Mouse (Mus musculus) embryonic facial prominence, embryonic 15.5 days (tissue): ENCODE results near the gene Mtrex. TPM values are rescaled to one million over a fixed set of nuclear protein-coding genes. Genes with fewer than 3 reads are reported as not detected.

ENCODE experiments used
- ATAC-seq: fragments of 200-750 bp; cut with Nextera tagmentation; 2 replicates; pipeline ENCODE4 v1.8.0; 2017; ENCODE audit warnings: low read depth, moderate TSS enrichment; ENCODE audit not compliant: insufficient number of reproducible peaks, low FRiP score, low TSS enrichment
- H3K27ac ChIP-seq: fragments of 300-500 bp; sonication (generic); replicated peaks from 2 replicates; pipeline ENCODE4 v1.5.1; 2015; ENCODE audit warnings: mild to moderate bottlenecking, inconsistent platforms
- H3K27me3 ChIP-seq: fragments of 300-500 bp; sonication (generic); 2 replicates; pipeline ENCODE4 v1.6.1; 2015; ENCODE audit warnings: inconsistent platforms
- H3K36me3 ChIP-seq: fragments of 300-500 bp; sonication (generic); 2 replicates; pipeline ENCODE4 v1.6.1; 2015; ENCODE audit warnings: mild to moderate bottlenecking, inconsistent platforms
- H3K4me1 ChIP-seq: fragments of 300-500 bp; sonication (generic); 2 replicates; pipeline ENCODE4 v1.6.1; 2015; ENCODE audit warnings: inconsistent platforms
- H3K4me2 ChIP-seq: fragments of 300-500 bp; sonication (generic); replicated peaks from 2 replicates; pipeline ENCODE4 v1.6.1; 2015; ENCODE audit warnings: mild to moderate bottlenecking, inconsistent platforms
- H3K4me3 ChIP-seq: fragments of 300-500 bp; sonication (generic); replicated peaks from 2 replicates; pipeline ENCODE4 v1.5.1; 2015; ENCODE audit warnings: mild to moderate bottlenecking, inconsistent platforms
- H3K9ac ChIP-seq: fragments of 300-500 bp; sonication (generic); 2 replicates; pipeline ENCODE4 v1.6.1; 2015; ENCODE audit warnings: inconsistent platforms
- H3K9me3 ChIP-seq: fragments of 300-500 bp; sonication (generic); replicated peaks from 2 replicates; pipeline ENCODE4 v1.6.1; 2016; ENCODE audit warnings: inconsistent platforms
- WGBS: fragments of 180-500 bp; shearing (Covaris S2); methylation state at CpG from one replicate; pipeline ENCODE4 v1.1.7; 2015; 5-methylcytosine and 5-hydroxymethylcytosine counted together
- polyA plus RNA-seq: library from polyadenylated mRNA; unstranded; fragments of >200 nt; fragmentation: Nextera tagmentation; extraction: Ambion mirVana; gene quantifications from 2 replicates; pipeline ENCODE4 v1.2.1, GENCODE M21; 2015

The Mtrex gene
- polyA plus RNA-seq, 1 experiment from 2014 or later = 61.7 TPM

DNA sequence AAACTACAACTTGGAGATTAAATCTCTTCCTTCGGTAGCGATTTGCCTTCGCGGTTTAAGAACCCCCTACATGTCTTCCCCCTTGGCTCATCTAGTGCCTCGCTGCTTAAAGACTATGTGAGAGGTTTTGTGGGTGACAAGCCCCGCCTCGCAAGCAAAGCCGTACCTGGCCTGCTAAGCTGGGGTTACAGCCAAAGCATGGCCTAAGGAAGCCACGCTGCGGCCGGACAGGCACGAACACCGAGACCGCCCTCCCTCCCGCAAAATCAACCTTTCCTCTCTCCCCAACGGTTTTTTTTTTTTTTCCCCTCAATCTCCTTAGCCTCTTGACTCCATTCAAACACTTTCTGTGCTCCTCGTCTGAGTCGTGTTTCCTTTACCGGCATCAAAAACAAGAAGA is 402 bp downstream of the Mtrex start:
- Histone ChIP-seq H3K27me3 (no peaks in the 10 kb centered on the region), H3K9me3 (no peaks in the 10 kb centered on the region), H3K4me1 (peaks cover 23% of the 10 kb centered on the region), H3K9ac (peak overlapping the region; percentile 66), H3K36me3 (peaks cover 12% of the 10 kb centered on the region), H3K27ac (peak overlapping the region; percentile 89), H3K4me3 (peak overlapping the region; percentile 83), H3K4me2 (peak overlapping the region; percentile 79)
- under 1% methylated on average over 19 of the region's 19 CpGs for WGBS
- no peak for ATAC-seq

DNA sequence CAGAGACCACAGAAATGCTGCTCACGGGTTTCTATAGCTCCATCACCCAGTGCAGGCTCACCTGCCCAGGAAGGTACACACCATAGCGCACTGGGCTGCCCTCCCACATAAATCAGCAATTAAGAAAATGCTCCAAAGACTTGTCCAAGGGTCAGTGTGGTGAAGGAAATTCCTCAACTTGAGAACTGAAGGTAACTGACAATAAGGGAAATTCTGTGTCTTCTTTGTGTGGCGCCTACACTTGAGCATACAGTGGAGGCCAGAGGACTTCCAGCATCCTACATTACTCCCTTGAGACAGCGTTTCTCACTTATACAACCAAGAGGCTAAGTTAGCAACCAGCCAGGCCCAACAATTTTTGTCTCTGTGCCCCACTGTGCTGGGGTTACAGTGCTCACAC is 1.2 kb downstream of the Mtrex start:
- no peaks in the 10 kb centered on the region for H3K27me3 ChIP-seq
- H3K4me2 ChIP-seq = peak overlapping the region; percentile 79
- ATAC-seq = no peak
- H3K36me3 ChIP-seq = peaks cover 10% of the 10 kb centered on the region
- WGBS = 72% methylated on average over 4 of the region's 4 CpGs
- H3K4me1 ChIP-seq = peaks cover 23% of the 10 kb centered on the region
- no peak overlapping the region for H3K27ac ChIP-seq
- no peak overlapping the region for H3K9ac ChIP-seq
- H3K4me3 ChIP-seq = peak overlapping the region; percentile 83
- H3K9me3 ChIP-seq = no peaks in the 10 kb centered on the region

DNA sequence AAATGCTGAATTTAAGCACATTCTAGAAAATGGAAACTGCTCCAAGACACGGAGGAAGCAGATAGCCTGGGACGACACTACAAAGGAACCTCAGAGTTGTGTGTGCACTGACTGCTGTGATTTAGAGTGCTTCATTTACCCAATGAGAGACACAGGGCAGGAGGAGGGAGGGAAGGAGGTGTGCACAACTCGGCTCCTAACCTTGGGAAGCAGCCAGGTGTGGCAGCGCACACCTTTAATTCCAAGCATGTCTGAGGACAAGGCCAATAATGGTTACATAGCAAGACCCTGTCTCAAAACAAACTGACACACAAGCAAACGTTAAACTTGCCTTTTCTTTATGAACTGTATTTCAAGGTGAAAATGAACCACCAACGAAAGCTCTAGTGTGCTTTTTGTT is 1.9 kb downstream of the Mtrex start:
- H3K27ac ChIP-seq = no peak overlapping the region
- no peak for ATAC-seq
- H3K9me3 ChIP-seq = no peaks in the 10 kb centered on the region
- no peak overlapping the region for H3K4me3 ChIP-seq
- H3K9ac ChIP-seq = no peak overlapping the region
- peaks cover 3% of the 10 kb centered on the region for H3K36me3 ChIP-seq
- H3K4me1 ChIP-seq = peaks cover 23% of the 10 kb centered on the region
- H3K4me2 ChIP-seq = peak overlapping the region; percentile 79; the same call in 1 of the 2 replicates
- H3K27me3 ChIP-seq = no peaks in the 10 kb centered on the region
- 62% methylated on average over 6 of the region's 6 CpGs for WGBS

DNA sequence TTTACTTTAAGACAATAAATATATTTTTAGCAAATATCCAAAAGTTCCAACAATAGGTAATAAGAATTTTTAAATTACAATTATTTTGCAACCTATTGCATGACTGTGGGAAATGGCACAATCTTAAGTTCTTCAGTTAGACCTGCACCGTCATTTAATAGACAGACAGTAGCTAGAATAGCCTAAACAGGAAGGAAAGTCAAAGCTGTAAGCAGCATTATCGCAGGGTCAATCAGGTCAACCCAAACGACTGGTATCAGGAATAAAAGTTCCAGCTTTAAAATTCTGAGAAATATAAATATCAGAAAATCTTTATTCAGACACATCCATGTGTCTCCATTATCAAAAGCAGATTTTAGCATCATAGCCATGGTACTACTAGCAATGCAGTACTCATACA is 6.3 kb downstream of the Mtrex start:
- Histone ChIP-seq H3K4me1 (peaks cover 9% of the 10 kb centered on the region), H3K27me3 (no peaks in the 10 kb centered on the region), H3K4me3 (no peak overlapping the region), H3K9ac (no peak overlapping the region), H3K27ac (no peak overlapping the region), H3K4me2 (no peak overlapping the region), H3K36me3 (peaks cover 21% of the 10 kb centered on the region), H3K9me3 (no peaks in the 10 kb centered on the region)
- WGBS = 82% methylated on average over 3 of the region's 3 CpGs
- no peak for ATAC-seq

DNA sequence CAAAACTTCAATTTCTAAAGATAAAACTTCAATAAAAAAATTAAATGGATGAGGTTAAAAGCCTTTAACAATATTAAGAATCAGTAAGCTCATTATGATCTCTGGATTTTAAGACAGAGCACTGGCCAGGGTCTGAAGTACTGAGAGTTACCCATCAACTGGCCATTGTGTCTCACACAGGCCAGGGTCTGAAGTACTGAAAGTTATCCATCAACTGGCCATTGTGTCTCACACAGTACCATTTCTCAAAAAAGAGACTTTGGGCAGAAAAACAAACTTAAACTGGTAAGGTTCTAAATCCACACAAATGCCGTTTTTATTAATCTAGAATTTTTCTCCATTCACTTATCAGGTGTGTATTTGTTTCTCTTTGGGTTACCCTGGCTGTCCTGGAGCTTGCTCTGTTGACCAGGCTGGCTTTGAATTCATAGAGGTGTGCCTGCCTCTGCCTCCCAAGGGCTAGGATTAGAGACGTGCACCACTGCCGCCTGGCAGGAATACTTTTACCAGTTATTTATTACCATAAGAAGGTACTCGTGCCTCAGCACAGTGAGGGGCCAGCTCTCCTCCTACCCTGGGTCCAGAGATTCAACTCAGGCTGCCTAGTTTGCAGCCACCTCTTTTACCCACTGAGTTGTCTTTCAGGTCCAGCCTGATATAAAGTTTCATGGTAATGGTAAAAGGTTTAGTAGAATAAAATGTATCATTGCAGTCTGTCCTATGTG is 7.9 kb downstream of the Mtrex start:
- Histone ChIP-seq H3K9me3 (no peaks in the 10 kb centered on the region), H3K27me3 (no peaks in the 10 kb centered on the region), H3K9ac (no peak overlapping the region), H3K4me2 (no peak overlapping the region), H3K27ac (no peak overlapping the region), H3K4me3 (no peak overlapping the region), H3K36me3 (peaks cover 26% of the 10 kb centered on the region), H3K4me1 (no peaks in the 10 kb centered on the region)
- 86% methylated on average over 4 of the region's 4 CpGs for WGBS
- ATAC-seq = no peak

DNA sequence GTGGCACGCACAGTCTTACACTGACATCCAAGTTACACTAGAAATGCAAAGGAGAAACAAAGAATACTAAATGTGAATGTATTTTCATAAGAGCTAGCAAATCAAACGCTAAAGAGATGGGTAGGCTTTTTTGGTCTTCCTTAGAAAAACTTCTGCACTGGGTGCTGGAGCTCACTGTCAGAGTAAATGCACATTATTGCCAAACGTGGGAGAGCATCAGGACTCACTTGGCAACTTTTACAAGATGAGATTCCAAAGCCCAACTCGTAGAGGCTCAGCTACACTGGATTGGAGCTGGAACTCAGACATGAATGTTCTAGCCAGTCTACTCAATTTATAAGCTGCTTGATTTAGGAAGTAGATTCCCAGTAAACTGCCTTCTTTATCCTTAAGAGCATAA is 16.8 kb downstream of the Mtrex start:
- 86% methylated on average over 4 of the region's 4 CpGs for WGBS
- Histone ChIP-seq H3K27ac (no peak overlapping the region), H3K36me3 (peaks cover 29% of the 10 kb centered on the region), H3K4me1 (no peaks in the 10 kb centered on the region), H3K4me3 (no peak overlapping the region), H3K4me2 (no peak overlapping the region), H3K9ac (no peak overlapping the region), H3K27me3 (no peaks in the 10 kb centered on the region), H3K9me3 (no peaks in the 10 kb centered on the region)
- no peak for ATAC-seq

DNA sequence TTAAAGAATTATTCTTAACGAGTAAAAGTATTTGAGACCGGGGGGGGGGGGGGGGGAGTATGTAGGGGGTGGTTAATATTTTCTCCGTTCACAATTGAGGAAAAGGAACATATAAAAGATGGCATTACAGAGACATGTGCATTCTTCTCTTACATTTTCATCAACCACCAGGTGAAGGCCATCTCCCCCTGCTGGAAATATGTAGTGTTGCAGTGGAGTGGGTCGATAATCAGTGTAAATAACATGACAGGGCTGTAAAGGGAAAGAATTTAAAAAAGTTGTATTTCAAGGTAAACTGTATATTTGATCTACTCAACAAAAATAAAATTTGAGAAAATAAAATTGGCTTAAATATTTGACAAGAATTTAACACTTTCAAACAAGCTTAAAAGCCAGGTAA is 17.5 kb downstream of the Mtrex start:
- H3K36me3 ChIP-seq = peaks cover 32% of the 10 kb centered on the region
- H3K9me3 ChIP-seq = no peaks in the 10 kb centered on the region
- no peak overlapping the region for H3K4me2 ChIP-seq
- WGBS = 58% methylated on average over 4 of the region's 4 CpGs
- H3K4me3 ChIP-seq = no peak overlapping the region
- H3K9ac ChIP-seq = no peak overlapping the region
- no peaks in the 10 kb centered on the region for H3K27me3 ChIP-seq
- no peak overlapping the region for H3K27ac ChIP-seq
- no peaks in the 10 kb centered on the region for H3K4me1 ChIP-seq
- ATAC-seq = no peak

DNA sequence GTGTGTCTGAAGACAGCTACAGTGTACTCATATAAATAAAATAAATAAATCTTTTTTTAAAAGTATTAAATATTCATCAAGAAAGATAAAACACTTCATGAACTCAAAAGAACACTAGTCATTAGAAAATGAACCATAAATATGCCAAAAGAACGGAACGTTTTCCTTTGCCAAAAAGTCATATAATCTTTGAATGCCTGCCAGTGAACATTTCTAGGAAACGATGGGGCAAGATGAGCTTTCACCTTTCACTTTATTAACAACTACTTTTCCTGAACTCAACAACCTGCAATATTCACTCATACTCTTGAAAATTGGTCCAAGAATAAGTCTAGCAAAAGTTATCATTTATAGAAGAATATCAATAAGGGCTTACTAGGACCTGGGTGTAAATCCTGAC is 25.0 kb downstream of the Mtrex start:
- H3K36me3 ChIP-seq = peaks cover 53% of the 10 kb centered on the region
- WGBS = 93% methylated on average over 3 of the region's 3 CpGs
- no peak for ATAC-seq

DNA sequence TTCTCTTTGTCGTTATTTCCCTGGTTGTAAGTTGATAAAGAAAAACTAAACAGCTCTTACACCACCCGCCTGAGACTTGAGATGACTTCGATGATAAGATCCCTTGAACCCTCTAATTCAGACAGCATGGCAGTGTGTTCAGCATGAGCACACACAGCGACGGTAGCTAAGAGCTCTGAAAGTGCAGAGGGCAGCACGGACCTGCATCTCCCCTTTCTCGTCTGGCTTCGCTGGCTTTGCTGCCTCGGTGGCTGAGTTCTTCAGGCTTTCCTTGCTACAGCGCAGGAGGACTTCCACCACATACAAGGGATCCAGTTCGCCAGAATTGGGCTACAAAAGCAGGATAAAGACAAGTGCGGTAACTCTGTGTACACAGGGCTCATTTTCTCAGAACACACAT is 40.0 kb downstream of the Mtrex start:
- Histone ChIP-seq H3K9me3 (no peaks in the 10 kb centered on the region), H3K4me1 (no peaks in the 10 kb centered on the region), H3K4me3 (no peak overlapping the region), H3K27me3 (no peaks in the 10 kb centered on the region), H3K27ac (no peak overlapping the region), H3K9ac (no peak overlapping the region), H3K36me3 (peaks cover 67% of the 10 kb centered on the region), H3K4me2 (no peak overlapping the region)
- 89% methylated on average over 12 of the region's 12 CpGs for WGBS
- ATAC-seq = no peak

More for the DNA sequence above, 25.0 kb downstream of the Mtrex start:
- H3K27ac ChIP-seq = no peak overlapping the region
- no peak overlapping the region for H3K4me2 ChIP-seq
- H3K9ac ChIP-seq = no peak overlapping the region
- no peaks in the 10 kb centered on the region for H3K9me3 ChIP-seq
- H3K4me3 ChIP-seq = no peak overlapping the region
- no peaks in the 10 kb centered on the region for H3K27me3 ChIP-seq
- H3K4me1 ChIP-seq = no peaks in the 10 kb centered on the region

DNA sequence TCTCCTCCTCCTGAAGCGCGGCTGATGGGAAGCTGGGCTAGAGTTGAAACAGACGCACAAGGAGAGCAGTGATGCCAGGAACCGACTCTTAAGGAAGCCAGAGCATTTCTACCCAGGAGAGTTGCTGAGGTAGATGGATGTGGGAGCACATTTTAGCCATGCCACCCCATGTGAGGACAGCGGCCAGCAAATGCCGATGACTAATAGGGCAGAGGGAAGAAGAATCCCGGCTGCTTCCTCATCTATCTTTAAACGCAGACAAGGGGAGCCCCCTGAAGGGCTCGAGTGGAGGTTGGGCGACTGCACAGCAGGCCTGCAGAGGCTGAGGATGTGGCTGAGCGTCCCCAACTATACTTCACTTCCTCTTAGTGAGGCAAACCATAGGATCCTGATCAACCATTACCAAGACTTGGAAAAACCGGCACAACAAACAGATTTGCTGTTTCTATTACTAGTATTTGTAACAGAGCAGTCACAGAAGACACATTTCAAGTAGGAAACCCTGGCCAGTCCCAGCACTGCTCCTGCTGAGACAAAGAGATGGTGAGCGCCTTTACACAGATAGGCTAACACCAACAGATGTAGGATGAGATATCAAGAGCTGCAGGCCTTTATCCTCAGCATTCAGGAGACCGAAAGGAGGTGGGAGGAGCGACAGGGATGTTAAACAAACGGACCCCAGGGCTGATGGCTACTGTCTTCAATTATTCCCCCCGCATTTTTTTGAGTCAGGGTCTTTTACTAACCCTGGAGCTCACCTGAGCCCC is 55.5 kb downstream of the Mtrex start:
- Histone ChIP-seq H3K9me3 (no peaks in the 10 kb centered on the region), H3K4me1 (no peaks in the 10 kb centered on the region), H3K4me2 (no peak overlapping the region), H3K4me3 (no peak overlapping the region), H3K27me3 (no peaks in the 10 kb centered on the region), H3K36me3 (peaks cover 75% of the 10 kb centered on the region), H3K27ac (no peak overlapping the region), H3K9ac (no peak overlapping the region)
- 79% methylated on average over 17 of the region's 17 CpGs for WGBS
- no peak for ATAC-seq

DNA sequence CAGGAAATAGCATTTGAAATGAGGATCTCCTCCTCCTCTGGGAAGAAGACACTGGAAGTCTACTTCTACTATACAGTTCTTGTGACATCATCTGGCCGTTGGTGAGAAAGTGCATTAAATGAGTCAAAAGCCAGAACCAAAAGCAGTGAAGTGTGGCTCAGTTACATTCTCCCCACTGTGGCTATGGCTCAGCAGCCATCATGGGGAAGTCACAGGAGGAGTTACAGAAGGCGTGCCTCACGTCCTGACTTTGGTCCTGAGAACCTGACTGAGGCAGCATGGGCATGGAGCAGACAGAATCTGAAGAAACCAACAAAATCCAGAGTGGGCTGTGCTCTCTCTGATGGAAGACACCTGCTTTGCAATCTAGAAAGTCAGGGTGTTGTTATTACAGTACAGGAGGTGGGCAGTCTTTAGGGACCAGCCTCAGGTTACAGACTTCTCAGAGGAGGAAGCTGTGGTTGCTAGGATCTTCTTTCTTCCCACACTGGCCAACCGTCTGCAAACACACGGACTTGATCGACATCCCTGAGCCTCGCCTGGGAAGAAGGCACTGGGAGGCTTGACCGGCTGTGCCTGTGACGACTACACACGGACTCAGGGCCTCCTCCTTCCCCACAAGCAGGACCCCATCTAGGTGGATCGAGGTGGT is 57.0 kb downstream of the Mtrex start:
- H3K4me1 ChIP-seq = no peaks in the 10 kb centered on the region
- no peaks in the 10 kb centered on the region for H3K27me3 ChIP-seq
- peaks cover 83% of the 10 kb centered on the region for H3K36me3 ChIP-seq
- no peaks in the 10 kb centered on the region for H3K9me3 ChIP-seq
- H3K27ac ChIP-seq = no peak overlapping the region
- no peak for ATAC-seq
- WGBS = 68% methylated on average over 11 of the region's 11 CpGs
- no peak overlapping the region for H3K4me3 ChIP-seq
- H3K9ac ChIP-seq = no peak overlapping the region
- H3K4me2 ChIP-seq = no peak overlapping the region
